Mouse (Mus musculus): ENCODE data around the gene Wnk1. TPM values are rescaled to one million over a fixed set of nuclear protein-coding genes. Genes with fewer than 3 reads are reported as not detected.

Wnk1 gene
- polyA plus RNA-seq, 1 experiment from 2014 or later, result 29.6 TPM

GRCm38 (mm10) chr6:120076619-120077450 is 38.4 kb upstream of the Wnk1 start:
- Histone ChIP-seq H3K4me1 (ENCODE audit: control insufficient read depth, insufficient read depth, low read length) (no peaks in the 10 kb centered on the region), H3K36me3 (ENCODE audit: control insufficient read depth, insufficient read depth, low read length) (no peaks in the 10 kb centered on the region), H3K9ac (ENCODE audit: low read depth, low read length) (no peak overlapping the region), H3K4me3 (ENCODE audit: low read length) (no peak overlapping the region), H3K9me3 (ENCODE audit: control insufficient read depth, low read length) (no peaks in the 10 kb centered on the region), H3K27ac (ENCODE audit: low read length) (no peak overlapping the region), H3K4me2 (ENCODE audit: low read depth, low read length) (no peak overlapping the region), H3K27me3 (replicated peaks; ENCODE audit: control insufficient read depth, insufficient read depth, low read length) (no peaks in the 10 kb centered on the region)
- 80% methylated on average over 6 of the region's 6 CpGs for WGBS
- ATAC-seq, result no peak

GRCm38 (mm10) chr6:120072630-120073029 is 34.2 kb upstream of the Wnk1 start:
- H3K9me3 ChIP-seq (ENCODE audit: control insufficient read depth, low read length), result no peaks in the 10 kb centered on the region
- no peaks in the 10 kb centered on the region for H3K36me3 ChIP-seq (ENCODE audit: control insufficient read depth, insufficient read depth, low read length)
- H3K27ac ChIP-seq (ENCODE audit: low read length), result no peak overlapping the region
- no peaks in the 10 kb centered on the region for H3K4me1 ChIP-seq (ENCODE audit: control insufficient read depth, insufficient read depth, low read length)
- no peak overlapping the region for H3K4me3 ChIP-seq (ENCODE audit: low read length)
- no peak overlapping the region for H3K4me2 ChIP-seq (ENCODE audit: low read depth, low read length)
- no peak for ATAC-seq
- no peaks in the 10 kb centered on the region for H3K27me3 ChIP-seq (replicated peaks; ENCODE audit: control insufficient read depth, insufficient read depth, low read length)
- no peak overlapping the region for H3K9ac ChIP-seq (ENCODE audit: low read depth, low read length)
- WGBS, result 88% methylated on average over 2 of the region's 2 CpGs

- no peaks in the 10 kb centered on the region for H3K36me3 ChIP-seq (ENCODE audit: control insufficient read depth, insufficient read depth, low read length)
- 89% methylated on average over 3 of the region's 3 CpGs for WGBS
- H3K4me2 ChIP-seq (ENCODE audit: low read depth, low read length), result no peak overlapping the region
- H3K4me1 ChIP-seq (ENCODE audit: control insufficient read depth, insufficient read depth, low read length), result no peaks in the 10 kb centered on the region
- no peaks in the 10 kb centered on the region for H3K9me3 ChIP-seq (ENCODE audit: control insufficient read depth, low read length)
- H3K9ac ChIP-seq (ENCODE audit: low read depth, low read length), result no peak overlapping the region
- no peak for ATAC-seq
- H3K27ac ChIP-seq (ENCODE audit: low read length), result no peak overlapping the region
- H3K27me3 ChIP-seq (replicated peaks; ENCODE audit: control insufficient read depth, insufficient read depth, low read length), result no peaks in the 10 kb centered on the region
- H3K4me3 ChIP-seq (ENCODE audit: low read length), result no peak overlapping the region
These were observed 31.1 kb upstream of the Wnk1 start for GRCm38 (mm10) chr6:120069546-120069945.

DNA sequence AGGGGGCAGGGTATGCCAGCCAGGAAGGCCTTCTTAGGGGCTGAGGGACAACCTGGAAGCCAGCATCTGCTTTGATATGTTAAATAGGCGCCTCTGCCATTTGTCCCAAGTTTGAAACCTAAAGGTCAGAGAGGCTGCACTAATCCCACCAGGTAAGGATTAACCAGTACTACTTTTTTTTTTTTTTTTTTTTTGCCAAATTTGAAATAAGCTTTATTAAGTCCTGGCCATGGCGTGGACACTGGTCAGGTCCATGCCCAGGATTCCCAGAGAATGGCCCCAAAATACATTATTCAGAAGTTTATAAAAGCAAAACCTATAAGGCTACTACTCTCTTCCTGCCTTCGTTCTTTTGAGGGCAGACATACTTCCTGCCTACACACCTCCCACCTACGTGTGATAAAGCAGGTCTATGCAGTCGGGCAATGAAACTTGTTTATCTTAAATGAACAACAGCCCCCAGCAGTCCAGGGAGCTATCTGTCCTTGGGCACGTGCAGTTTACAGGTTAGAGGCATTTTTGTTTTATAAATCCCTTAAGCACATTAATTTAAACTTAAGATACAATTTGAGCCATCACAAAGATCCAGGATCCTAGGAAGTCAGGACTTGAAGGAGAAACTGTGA is 27.2 kb upstream of the Wnk1 start:
- Histone ChIP-seq H3K9ac (ENCODE audit: low read depth, low read length) (no peak overlapping the region), H3K4me3 (ENCODE audit: low read length) (no peak overlapping the region), H3K27ac (ENCODE audit: low read length) (no peak overlapping the region), H3K36me3 (ENCODE audit: control insufficient read depth, insufficient read depth, low read length) (no peaks in the 10 kb centered on the region), H3K4me2 (ENCODE audit: low read depth, low read length) (no peak overlapping the region), H3K4me1 (ENCODE audit: control insufficient read depth, insufficient read depth, low read length) (no peaks in the 10 kb centered on the region), H3K27me3 (replicated peaks; ENCODE audit: control insufficient read depth, insufficient read depth, low read length) (no peaks in the 10 kb centered on the region), H3K9me3 (ENCODE audit: control insufficient read depth, low read length) (no peaks in the 10 kb centered on the region)
- no peak for ATAC-seq
- WGBS, result 61% methylated on average over 6 of the region's 6 CpGs

DNA sequence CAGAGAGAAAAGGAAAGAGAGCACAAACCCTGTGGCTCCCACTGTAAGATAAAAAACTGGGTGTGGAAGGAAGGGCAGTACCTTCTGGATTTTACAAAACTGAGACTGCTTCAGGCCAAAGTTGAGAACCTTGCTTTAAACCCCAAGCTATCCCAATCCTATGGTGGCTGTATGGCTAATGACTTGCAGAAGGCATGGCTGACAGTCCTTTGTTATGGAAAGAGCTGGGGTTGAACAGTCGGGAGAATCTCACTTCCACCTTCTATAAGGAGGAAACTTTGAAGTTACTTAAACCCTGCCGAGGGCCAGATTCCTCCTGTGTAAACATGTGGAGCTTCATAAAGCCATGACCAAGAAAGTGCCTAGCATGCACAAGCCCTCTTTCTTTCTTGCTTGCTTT is 26.2 kb upstream of the Wnk1 start:
- 19% methylated on average over 2 of the region's 2 CpGs for WGBS
- Histone ChIP-seq H3K9me3 (ENCODE audit: control insufficient read depth, low read length) (no peaks in the 10 kb centered on the region), H3K27me3 (replicated peaks; ENCODE audit: control insufficient read depth, insufficient read depth, low read length) (no peaks in the 10 kb centered on the region), H3K4me3 (ENCODE audit: low read length) (no peak overlapping the region), H3K4me2 (ENCODE audit: low read depth, low read length) (no peak overlapping the region), H3K27ac (ENCODE audit: low read length) (no peak overlapping the region), H3K9ac (ENCODE audit: low read depth, low read length) (no peak overlapping the region), H3K4me1 (ENCODE audit: control insufficient read depth, insufficient read depth, low read length) (no peaks in the 10 kb centered on the region), H3K36me3 (ENCODE audit: control insufficient read depth, insufficient read depth, low read length) (no peaks in the 10 kb centered on the region)
- ATAC-seq, result no peak

- H3K4me2 ChIP-seq (ENCODE audit: low read depth, low read length), result no peak overlapping the region
- H3K4me1 ChIP-seq (ENCODE audit: control insufficient read depth, insufficient read depth, low read length), result no peaks in the 10 kb centered on the region
- no peak for ATAC-seq
- H3K27me3 ChIP-seq (replicated peaks; ENCODE audit: control insufficient read depth, insufficient read depth, low read length), result no peaks in the 10 kb centered on the region
- H3K4me3 ChIP-seq (ENCODE audit: low read length), result no peak overlapping the region
- H3K9me3 ChIP-seq (ENCODE audit: control insufficient read depth, low read length), result no peaks in the 10 kb centered on the region
- H3K36me3 ChIP-seq (ENCODE audit: control insufficient read depth, insufficient read depth, low read length), result no peaks in the 10 kb centered on the region
- 86% methylated on average over 5 of the region's 5 CpGs for WGBS
- no peak overlapping the region for H3K9ac ChIP-seq (ENCODE audit: low read depth, low read length)
- no peak overlapping the region for H3K27ac ChIP-seq (ENCODE audit: low read length)
These were observed 24.5 kb upstream of the Wnk1 start for GRCm38 (mm10) chr6:120062934-120063333.

- WGBS, result 74% methylated on average over 2 of the region's 2 CpGs
- no peaks in the 10 kb centered on the region for H3K36me3 ChIP-seq (ENCODE audit: control insufficient read depth, insufficient read depth, low read length)
- H3K4me3 ChIP-seq (ENCODE audit: low read length), result no peak overlapping the region
- no peak overlapping the region for H3K4me2 ChIP-seq (ENCODE audit: low read depth, low read length)
- H3K27me3 ChIP-seq (replicated peaks; ENCODE audit: control insufficient read depth, insufficient read depth, low read length), result no peaks in the 10 kb centered on the region
- no peaks in the 10 kb centered on the region for H3K9me3 ChIP-seq (ENCODE audit: control insufficient read depth, low read length)
- H3K4me1 ChIP-seq (ENCODE audit: control insufficient read depth, insufficient read depth, low read length), result no peaks in the 10 kb centered on the region
- no peak for ATAC-seq
- no peak overlapping the region for H3K9ac ChIP-seq (ENCODE audit: low read depth, low read length)
- H3K27ac ChIP-seq (ENCODE audit: low read length), result no peak overlapping the region
These were observed 17.4 kb upstream of the Wnk1 start for GRCm38 (mm10) chr6:120055666-120056540.

DNA sequence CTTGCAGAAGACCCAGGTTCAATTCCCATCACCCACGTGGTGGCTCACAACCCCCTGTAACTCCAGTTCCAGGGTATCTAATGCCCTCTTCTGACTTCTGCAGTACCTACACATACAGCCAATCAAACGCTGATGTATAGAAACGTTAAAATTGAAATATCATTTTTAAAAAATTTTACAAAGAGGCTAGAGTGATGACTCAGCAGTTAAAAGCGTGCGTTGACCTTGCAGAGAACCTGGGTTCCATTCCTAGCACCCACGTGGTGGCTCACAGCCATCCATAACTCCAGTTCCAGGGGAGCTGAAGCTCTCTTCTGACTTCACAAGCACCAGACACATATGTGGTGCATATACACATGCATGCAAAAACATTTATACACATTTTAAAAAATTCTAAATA is 15.9 kb upstream of the Wnk1 start:
- H3K27ac ChIP-seq (ENCODE audit: low read length), result no peak overlapping the region
- no peak for ATAC-seq
- no peak overlapping the region for H3K9ac ChIP-seq (ENCODE audit: low read depth, low read length)
- no peaks in the 10 kb centered on the region for H3K27me3 ChIP-seq (replicated peaks; ENCODE audit: control insufficient read depth, insufficient read depth, low read length)
- no peak overlapping the region for H3K4me2 ChIP-seq (ENCODE audit: low read depth, low read length)
- 82% methylated on average over 6 of the region's 6 CpGs for WGBS
- H3K9me3 ChIP-seq (ENCODE audit: control insufficient read depth, low read length), result no peaks in the 10 kb centered on the region
- H3K4me1 ChIP-seq (ENCODE audit: control insufficient read depth, insufficient read depth, low read length), result no peaks in the 10 kb centered on the region
- no peak overlapping the region for H3K4me3 ChIP-seq (ENCODE audit: low read length)
- H3K36me3 ChIP-seq (ENCODE audit: control insufficient read depth, insufficient read depth, low read length), result no peaks in the 10 kb centered on the region

DNA sequence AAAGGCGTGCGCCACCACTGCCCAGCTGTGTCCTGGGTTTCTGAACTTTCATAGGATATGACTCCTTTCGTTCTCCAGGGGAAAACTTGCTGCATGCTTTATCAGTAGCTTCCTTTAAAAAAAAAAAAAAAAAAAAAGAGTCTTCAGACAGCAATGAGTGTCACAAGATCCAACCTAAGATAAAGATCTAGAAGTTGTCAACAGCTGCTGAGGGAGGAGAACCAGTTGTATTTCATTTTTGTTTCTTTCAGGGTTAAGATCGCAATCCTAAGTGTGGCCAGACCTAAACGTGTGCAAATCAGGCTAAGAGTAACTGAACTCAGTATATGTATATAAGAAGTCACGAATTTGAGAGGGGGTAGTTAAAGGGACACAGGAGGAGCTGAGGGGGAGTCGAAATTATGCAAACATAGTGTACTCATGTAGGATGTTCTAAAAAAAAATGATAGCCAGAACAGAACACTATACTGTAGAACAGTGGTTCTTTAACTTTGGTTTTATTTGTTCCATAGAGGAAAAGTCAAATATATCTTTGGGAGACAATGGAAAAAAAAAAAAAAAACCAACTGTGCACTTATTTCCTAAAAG is 9.3 kb upstream of the Wnk1 start:
- Histone ChIP-seq H3K27me3 (replicated peaks; ENCODE audit: control insufficient read depth, insufficient read depth, low read length) (no peaks in the 10 kb centered on the region), H3K27ac (ENCODE audit: low read length) (no peak overlapping the region), H3K36me3 (ENCODE audit: control insufficient read depth, insufficient read depth, low read length) (no peaks in the 10 kb centered on the region), H3K4me1 (ENCODE audit: control insufficient read depth, insufficient read depth, low read length) (no peaks in the 10 kb centered on the region), H3K9me3 (ENCODE audit: control insufficient read depth, low read length) (no peaks in the 10 kb centered on the region), H3K9ac (ENCODE audit: low read depth, low read length) (no peak overlapping the region), H3K4me3 (ENCODE audit: low read length) (no peak overlapping the region), H3K4me2 (ENCODE audit: low read depth, low read length) (no peak overlapping the region)
- no peak for ATAC-seq
- WGBS, result 72% methylated on average over 7 of the region's 7 CpGs

Data from intestine, embryonic 16.5 days (tissue).